Mouse (Mus musculus) heart, embryonic 10.5 days (tissue): Measurements from ENCODE around the gene Lin7b. TPM values are rescaled to one million over a fixed set of nuclear protein-coding genes. Genes with fewer than 3 reads are reported as not detected.

ENCODE experiments used
- DNase-seq: peaks from one replicate; pipeline ENCODE4 v3.0.0-alpha.2; 2017; ENCODE audit warnings: low spot score
- H3K27ac ChIP-seq: fragments of 300-500 bp; sonication (generic); 2 replicates; pipeline ENCODE4 v1.5.1; 2016; ENCODE audit warnings: mild to moderate bottlenecking
- H3K27me3 ChIP-seq: fragments of 300-500 bp; sonication (generic); 2 replicates; pipeline ENCODE4 v1.6.1; 2016; ENCODE audit warnings: mild to moderate bottlenecking; ENCODE audit not compliant: poor library complexity, insufficient read depth, severe bottlenecking
- H3K36me3 ChIP-seq: fragments of 300-500 bp; sonication (generic); 2 replicates; pipeline ENCODE4 v1.6.1; 2016; ENCODE audit warnings: mild to moderate bottlenecking, moderate library complexity
- H3K4me1 ChIP-seq: fragments of 300-500 bp; sonication (generic); 2 replicates; pipeline ENCODE4 v1.6.1; 2016; ENCODE audit warnings: mild to moderate bottlenecking
- H3K4me3 ChIP-seq: fragments of 300-500 bp; sonication (generic); 2 replicates; pipeline ENCODE4 v1.5.1; 2016; ENCODE audit warnings: mild to moderate bottlenecking, moderate library complexity
- H3K9me3 ChIP-seq: fragments of 300-500 bp; sonication (generic); 2 replicates; pipeline ENCODE4 v1.6.1; 2016; ENCODE audit warnings: mild to moderate bottlenecking, moderate library complexity
- WGBS: fragments of 180-500 bp; shearing (Covaris S2); methylation state at CpG from one replicate; pipeline ENCODE4 v1.1.7; 2016; 5-methylcytosine and 5-hydroxymethylcytosine counted together
- polyA plus RNA-seq: library from polyadenylated mRNA; unstranded; fragments of >200 nt; fragmentation: Nextera tagmentation; extraction: Ambion mirVana; gene quantifications from 2 replicates; pipeline ENCODE4 v1.2.1, GENCODE M21; 2016

The Lin7b gene
- polyA plus RNA-seq, 1 experiment from 2014 or later, result 0.59 TPM

DNA sequence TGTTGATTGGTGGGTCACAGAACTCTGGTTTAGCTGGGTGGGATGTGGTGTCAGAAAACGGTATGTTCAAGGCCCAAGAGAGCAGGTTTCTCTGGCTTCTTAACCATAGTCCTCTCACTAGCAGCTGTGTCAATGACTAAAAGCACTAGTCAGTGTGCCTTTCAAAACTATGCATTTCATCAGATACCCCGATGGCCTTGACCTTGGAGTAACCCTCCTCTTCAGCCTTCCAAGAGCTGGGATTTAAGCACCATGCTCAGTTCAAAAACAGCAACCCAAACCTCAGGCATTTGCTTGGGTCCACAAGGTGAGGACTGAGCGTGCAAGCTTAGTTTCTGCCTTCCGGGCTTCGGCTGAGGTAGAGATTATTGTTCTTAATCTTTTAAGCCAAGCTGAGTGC, 2.0 kb upstream of the Lin7b start:
- peaks cover 31% of the 10 kb centered on the region for H3K4me1 ChIP-seq
- WGBS, result 79% methylated on average over 5 of the region's 5 CpGs
- no peak for DNase-seq
- peaks cover 26% of the 10 kb centered on the region for H3K27me3 ChIP-seq
- no peaks in the 10 kb centered on the region for H3K9me3 ChIP-seq
- H3K4me3 ChIP-seq, result no peak overlapping the region
- H3K36me3 ChIP-seq, result peaks cover 53% of the 10 kb centered on the region
- no peak overlapping the region for H3K27ac ChIP-seq

DNA sequence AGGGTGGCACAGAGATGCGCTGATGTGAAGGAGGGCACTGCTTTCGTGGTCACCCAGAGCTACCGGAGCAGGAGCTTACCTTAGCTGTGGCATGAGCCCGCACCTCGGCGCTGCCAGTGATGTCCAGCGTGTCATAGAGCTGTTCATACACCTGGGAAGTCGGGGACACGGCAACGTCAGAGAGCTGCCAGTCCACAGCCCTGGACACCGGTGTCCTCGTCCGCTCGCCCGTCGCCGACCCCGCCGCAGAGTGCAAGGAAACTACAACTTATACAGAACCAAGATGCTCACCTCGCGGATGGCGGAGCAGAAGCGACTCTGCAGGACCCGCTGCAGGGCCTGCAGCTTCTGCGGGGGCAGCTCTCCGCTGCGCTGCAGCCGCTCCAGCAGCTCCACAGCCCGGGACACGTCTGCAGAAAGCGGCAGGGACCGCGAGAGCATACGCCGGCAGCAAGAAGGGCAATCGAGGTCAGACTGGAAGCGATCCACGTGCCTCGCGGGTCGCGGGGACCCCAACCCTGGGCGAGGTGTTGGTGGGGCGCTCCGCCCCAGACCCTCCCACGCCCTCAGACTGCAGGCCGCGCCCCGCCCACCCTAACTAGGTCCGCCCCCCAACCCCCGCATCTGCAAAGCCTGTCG, 428 bp downstream of the Lin7b start:
- peaks cover 45% of the 10 kb centered on the region for H3K4me1 ChIP-seq
- WGBS, result 8% methylated on average over 49 of the region's 52 CpGs
- H3K9me3 ChIP-seq, result no peaks in the 10 kb centered on the region
- H3K36me3 ChIP-seq, result peaks cover 30% of the 10 kb centered on the region
- peak overlapping the region; percentile 70 for H3K27ac ChIP-seq
- peaks cover 43% of the 10 kb centered on the region for H3K27me3 ChIP-seq
- H3K4me3 ChIP-seq, result peak overlapping the region; percentile 70
- no peak for DNase-seq

DNA sequence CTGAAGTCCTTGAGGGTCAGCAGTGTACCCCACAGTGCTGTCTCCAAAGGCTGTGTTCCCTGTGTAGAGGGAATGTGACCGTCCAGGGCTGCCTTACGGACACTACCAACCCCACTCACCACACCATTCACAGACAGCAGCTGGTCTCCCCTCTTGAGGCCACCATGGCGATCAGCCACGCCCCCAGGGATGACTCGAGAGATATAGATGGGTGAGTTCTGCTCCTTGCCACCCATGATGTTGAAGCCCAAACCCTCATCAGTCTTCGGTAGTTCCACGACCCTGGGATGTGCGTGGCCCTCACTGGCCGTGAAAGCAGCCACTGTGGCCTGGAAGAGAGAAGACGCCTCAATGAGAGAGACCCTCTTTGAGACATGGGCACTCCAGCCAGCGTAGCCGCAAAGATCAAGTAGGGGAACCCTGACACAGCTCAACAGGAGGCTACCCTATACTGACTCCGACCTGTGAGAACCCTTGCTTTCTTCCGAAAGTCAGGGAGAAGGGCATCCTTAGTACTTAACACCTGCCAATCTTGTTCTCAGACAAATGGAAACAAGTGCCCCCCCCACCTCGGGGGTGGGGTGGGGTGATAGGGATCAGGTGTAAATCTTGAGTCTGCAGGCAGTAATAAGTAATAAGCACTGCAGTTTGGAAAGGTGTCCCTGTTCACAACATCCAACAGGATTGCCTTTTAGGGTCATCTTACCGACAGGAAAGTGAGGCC, 1.2 kb downstream of the Lin7b start:
- Histone ChIP-seq H3K9me3 (no peaks in the 10 kb centered on the region), H3K4me1 (peaks cover 45% of the 10 kb centered on the region), H3K27ac (no peak overlapping the region), H3K4me3 (0 out of 2 replicates have a peak overlapping the region, but pooled peaks have one; percentile 70), H3K27me3 (peaks cover 50% of the 10 kb centered on the region), H3K36me3 (peaks cover 25% of the 10 kb centered on the region)
- 68% methylated on average over 16 of the region's 16 CpGs for WGBS
- no peak for DNase-seq

DNA sequence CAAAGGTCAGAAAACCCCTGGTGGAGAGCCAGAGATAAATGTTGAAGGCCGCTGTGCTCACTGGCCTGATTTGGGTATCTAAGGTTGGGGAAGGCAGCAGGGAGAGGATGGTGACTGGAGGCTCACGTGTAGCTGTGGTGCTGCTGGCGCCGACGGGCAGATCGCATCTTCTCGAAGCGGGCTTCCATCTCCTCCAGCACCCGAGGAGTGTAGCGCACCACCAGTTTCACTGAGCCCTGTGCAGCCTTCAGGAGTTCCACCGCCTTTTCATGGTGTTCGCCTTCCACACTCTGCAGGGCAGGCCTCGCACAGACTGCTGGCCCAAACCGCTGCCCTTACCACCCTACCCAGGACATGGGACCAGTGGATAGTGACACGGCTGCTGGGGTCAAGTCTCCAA, 2.2 kb downstream of the Lin7b start:
- Histone ChIP-seq H3K4me1 (peaks cover 45% of the 10 kb centered on the region), H3K27ac (no peak overlapping the region), H3K9me3 (no peaks in the 10 kb centered on the region), H3K36me3 (peaks cover 17% of the 10 kb centered on the region), H3K4me3 (peak overlapping the region; percentile 70; the same call in 1 of the 2 replicates), H3K27me3 (peaks cover 60% of the 10 kb centered on the region)
- 79% methylated on average over 15 of the region's 15 CpGs for WGBS
- no peak for DNase-seq

DNA sequence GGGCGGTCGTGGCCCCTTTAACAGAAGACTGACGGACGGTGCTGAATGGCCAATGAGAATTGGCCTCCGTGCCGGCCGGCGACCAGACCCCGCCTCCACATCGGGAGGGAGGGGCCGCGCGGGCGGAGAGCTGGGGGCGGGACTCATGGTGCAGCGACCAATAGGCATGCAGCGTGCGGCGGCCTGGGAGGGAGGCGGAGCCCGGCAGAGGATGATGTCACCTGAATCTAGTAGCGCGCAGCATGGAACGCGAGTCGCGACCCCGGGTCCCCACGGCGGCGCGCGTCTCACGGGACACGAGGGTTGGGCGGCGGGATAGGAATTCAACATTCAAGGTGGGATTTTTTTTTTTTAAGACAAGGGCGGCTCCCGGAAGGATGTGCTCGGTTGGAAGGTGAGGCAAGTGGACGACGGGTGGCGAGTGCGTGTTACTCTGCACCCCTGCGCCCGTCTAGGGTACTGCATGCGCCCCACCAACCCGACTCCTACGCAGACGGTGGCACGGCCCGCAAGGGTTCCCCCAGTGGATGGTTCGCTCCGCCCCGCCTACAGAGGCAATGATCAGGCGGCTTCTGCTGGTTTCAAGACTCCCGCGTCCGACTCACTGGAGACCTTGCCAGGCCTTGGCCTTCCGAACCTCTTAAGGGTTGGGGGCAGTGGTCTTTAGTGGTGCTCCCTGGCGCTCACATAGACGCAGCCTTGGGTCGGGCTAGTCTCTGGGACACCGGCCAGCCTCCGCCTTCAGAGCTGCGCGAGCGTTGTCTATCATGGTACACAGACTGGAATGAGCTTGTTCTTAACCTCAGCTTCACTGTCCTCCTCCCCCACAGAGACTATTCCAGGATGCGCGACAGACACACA, 3.1 kb downstream of the Lin7b start:
- peaks cover 7% of the 10 kb centered on the region for H3K36me3 ChIP-seq
- peak overlapping the region; percentile 70 for H3K4me3 ChIP-seq
- WGBS, result under 1% methylated on average over 70 of the region's 70 CpGs
- peak; percentile 98 for DNase-seq
- peak overlapping the region; percentile 78 for H3K27ac ChIP-seq
- H3K27me3 ChIP-seq, result peaks cover 70% of the 10 kb centered on the region
- H3K9me3 ChIP-seq, result no peaks in the 10 kb centered on the region
- peaks cover 48% of the 10 kb centered on the region for H3K4me1 ChIP-seq

DNA sequence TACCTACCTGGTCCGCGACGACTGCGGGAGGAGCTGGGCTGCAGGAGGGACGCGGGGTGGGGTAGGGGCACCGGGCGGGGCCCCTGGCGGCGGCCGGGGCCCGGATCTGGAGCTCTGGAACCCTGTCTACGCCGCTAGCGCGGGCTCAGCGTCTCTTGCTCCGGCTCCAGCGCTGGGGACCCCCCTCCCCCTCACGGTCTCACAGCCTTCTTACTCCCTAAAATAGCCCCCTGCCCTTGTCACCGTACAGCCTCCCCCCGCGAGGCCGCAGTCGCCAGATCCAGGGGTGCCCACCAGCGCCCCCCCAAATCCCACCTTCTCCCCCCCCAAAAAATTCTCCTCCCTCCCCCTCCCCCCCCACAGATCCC, 3.7 kb downstream of the Lin7b start, which contains the start of gene Ppfia3:
TSS of gene Ppfia3 (minus strand) at position 368 of the 368 bp plus-strand sequence.
- Histone ChIP-seq H3K27ac (peak within 1 kb of the TSS; percentile 78), H3K36me3 (peaks cover 3% of the 10 kb centered on the region; the same call in 1 of the 2 replicates), H3K9me3 (no peaks in the 10 kb centered on the region), H3K4me3 (peak within 1 kb of the TSS; percentile 70), H3K27me3 (peaks cover 76% of the 10 kb centered on the region), H3K4me1 (peaks cover 53% of the 10 kb centered on the region)
- DNase-seq, result no peak
- WGBS, result under 1% methylated on average over 21 of the region's 26 CpGs

DNA sequence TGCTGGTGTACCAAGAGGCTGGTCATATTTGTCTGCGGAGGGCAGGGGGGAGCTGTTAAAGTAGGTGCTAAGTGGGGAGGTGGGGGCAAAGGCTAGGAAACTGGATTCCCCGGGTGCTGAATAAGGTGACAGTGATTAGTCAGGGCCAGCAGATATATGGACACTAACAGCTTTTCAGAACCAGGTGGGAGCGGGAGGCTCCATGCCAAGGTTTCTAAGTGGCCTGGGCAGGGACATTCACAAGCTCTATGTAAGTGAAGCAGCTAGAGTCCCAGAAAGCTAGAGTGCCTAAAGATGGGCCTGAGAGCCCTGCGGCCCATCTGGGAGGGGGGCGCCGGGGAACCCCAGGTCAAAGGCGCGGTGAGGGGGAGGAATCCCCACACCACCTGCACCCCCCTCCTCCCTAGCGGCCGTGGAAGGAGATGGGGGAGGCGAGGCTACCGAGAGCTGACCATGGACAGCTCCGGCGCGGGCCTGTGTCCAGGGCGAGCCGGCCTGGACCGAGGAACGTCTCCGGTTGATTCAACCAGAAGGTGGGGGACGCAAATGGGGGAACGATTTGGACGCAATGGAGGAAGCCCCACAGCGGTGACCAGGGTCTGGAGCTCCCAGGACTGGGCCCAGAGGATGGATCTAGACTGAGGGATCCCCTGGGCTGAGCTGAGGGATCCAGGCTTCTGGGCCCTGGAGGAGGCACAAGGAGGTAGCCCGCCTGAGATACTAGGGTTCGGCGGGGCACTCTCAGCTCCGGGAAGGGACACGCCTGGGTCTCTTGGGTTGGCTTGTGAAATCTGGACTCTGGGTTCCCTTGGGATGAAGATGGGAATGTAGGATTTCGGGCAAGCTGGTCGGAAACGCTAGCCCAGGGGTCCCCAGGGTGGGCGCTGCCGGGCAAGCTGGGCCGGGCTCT, 4.4 kb downstream of the Lin7b start:
- Histone ChIP-seq H3K27me3 (peaks cover 82% of the 10 kb centered on the region), H3K36me3 (no peaks in the 10 kb centered on the region), H3K4me3 (peak overlapping the region; percentile 70), H3K4me1 (peaks cover 53% of the 10 kb centered on the region), H3K27ac (peak overlapping the region; percentile 78), H3K9me3 (no peaks in the 10 kb centered on the region)
- peak; percentile 86 for DNase-seq
- 4% methylated on average over 30 of the region's 35 CpGs for WGBS

DNA sequence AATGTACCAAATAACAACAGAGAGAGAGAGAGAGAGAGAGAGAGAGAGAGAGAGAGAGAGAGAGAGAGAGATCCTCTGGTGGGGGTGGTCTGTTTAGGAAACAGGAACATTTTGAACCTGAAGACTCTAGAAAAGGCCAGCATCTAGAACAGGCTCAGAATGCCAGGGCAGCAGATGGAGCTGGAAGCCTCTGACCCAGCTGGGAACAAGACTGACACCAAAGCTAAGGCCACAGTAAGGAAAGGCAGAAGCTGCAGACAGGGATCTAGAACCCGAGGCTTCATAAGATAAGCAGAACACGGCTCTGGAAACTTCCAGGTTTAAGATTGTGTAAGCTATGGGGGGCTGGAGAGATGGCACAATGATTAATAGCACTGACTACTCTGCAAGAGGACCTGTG, 6.4 kb downstream of the Lin7b start:
- Histone ChIP-seq H3K4me3 (no peak overlapping the region), H3K36me3 (no peaks in the 10 kb centered on the region), H3K27ac (no peak overlapping the region), H3K4me1 (peaks cover 39% of the 10 kb centered on the region), H3K9me3 (no peaks in the 10 kb centered on the region), H3K27me3 (peaks cover 86% of the 10 kb centered on the region)
- DNase-seq, result no peak
- 75% methylated on average over 2 of the region's 2 CpGs for WGBS

DNA sequence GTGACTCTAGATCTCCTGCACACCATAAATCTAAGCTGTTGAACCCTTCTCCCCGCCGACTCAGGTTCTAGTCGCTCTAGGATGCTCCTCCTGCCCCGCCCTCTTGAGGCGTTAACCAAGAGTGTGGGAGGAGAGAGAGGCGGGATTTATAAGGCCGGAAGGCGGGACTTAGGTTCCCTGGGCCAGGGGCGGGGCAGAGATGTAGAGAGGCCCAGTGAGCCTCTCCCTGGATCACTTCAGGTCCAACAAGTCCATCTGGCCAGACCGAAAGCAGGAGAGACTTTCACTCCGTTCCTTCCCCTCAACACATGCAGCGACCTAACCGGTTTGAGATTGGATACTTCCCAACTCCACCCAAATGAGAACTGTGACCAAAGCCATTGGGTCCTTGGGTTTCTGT, 7.6 kb downstream of the Lin7b start:
- H3K4me1 ChIP-seq, result peaks cover 34% of the 10 kb centered on the region
- no peaks in the 10 kb centered on the region for H3K36me3 ChIP-seq
- WGBS, result 8% methylated on average over 13 of the region's 13 CpGs
- no peak for DNase-seq
- H3K4me3 ChIP-seq, result 0 out of 2 replicates have a peak overlapping the region, but pooled peaks have one; percentile 3
- H3K27ac ChIP-seq, result no peak overlapping the region
- no peaks in the 10 kb centered on the region for H3K9me3 ChIP-seq
- peaks cover 84% of the 10 kb centered on the region for H3K27me3 ChIP-seq

DNA sequence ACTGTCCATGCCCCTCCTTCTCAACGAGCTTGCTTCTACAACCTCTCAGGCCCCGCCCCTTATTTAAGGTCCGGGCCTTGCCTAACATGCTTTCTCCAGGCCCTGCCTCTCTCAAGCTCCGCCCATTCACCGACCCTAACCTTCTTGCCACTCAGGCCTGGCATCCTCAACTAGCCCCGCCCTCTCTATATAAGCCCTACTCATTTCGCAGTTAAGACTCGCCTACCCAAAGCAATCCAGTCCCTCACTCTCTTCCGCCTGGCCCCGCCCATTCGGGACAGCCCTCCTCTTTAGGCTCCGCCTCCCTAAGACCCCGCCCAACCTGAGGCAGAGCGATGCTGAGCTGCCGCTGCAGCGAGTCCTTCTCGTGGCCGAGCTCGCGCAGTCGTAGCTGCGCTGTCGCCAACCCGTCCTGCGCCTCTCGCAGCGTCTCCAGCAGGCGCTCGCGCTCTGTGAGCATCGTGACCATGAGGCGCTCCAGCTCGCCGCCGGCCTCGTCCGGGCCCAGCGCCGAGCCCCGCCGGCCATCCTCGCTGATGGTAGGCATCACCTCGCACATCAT, 9.1 kb downstream of the Lin7b start:
- Histone ChIP-seq H3K27me3 (peaks cover 93% of the 10 kb centered on the region), H3K4me1 (peaks cover 25% of the 10 kb centered on the region), H3K27ac (peak overlapping the region; percentile 62), H3K36me3 (no peaks in the 10 kb centered on the region), H3K9me3 (no peaks in the 10 kb centered on the region), H3K4me3 (peak overlapping the region; percentile 63)
- under 1% methylated on average over 43 of the region's 43 CpGs for WGBS
- peak; percentile 93 for DNase-seq

DNA sequence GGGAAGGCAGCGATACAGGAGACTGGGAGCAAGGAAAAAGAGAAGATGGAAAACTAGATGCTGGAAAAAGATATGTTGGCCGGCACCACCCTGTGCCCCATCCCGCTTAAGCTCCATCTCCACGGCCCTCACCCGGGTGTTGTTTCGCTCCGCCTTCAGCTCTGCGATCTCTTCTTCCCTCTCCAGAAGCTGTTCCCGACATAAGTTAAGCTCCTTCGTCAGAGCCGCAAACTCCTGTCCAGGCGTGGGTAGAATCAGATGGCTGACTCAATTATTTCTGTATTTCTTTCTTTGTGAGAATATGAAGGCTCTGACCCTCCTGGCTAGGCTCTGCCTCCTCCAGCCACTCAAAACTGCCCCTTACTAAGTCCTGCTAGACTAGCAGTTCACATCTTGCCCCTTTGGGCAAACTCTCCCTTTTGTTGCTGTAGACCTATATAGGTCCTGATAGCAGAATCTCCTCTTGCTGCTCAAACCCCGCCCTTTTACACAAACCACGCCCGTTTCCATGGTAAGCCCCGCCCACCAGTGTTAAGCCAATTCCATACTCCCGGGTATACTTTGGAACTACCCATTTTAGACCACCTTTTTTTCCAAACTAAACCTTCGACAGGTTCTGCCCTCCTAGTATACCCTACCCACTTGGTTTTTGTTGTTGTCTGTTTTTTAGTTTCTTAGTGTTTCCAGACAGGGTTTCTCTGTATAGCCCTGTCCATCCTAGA, 9.8 kb downstream of the Lin7b start:
- peak overlapping the region; percentile 63; the same call in 1 of the 2 replicates for H3K4me3 ChIP-seq
- WGBS, result 42% methylated on average over 18 of the region's 18 CpGs
- DNase-seq, result no peak
- peaks cover 22% of the 10 kb centered on the region for H3K4me1 ChIP-seq
- no peak overlapping the region for H3K27ac ChIP-seq
- H3K9me3 ChIP-seq, result no peaks in the 10 kb centered on the region
- peaks cover 93% of the 10 kb centered on the region for H3K27me3 ChIP-seq
- no peaks in the 10 kb centered on the region for H3K36me3 ChIP-seq
